13 mouse cellular contexts compared by ENCODE assay signal in genomic region chr2:173426191-173427065, GRCm38 (mm10).
DNase-seq lines count a peak whose midpoint lies in the region; ATAC-seq and TF ChIP-seq lines count a peak whose summit lies in the region.
"Had no signal": no experiment of that assay in that cellular context is flagged by ENCODE, and none has a peak within 500 bp of the region (broad histone marks: within the 10 kb centered on the region; RNA-seq: fewer than 3 reads in every experiment).

No protein-coding gene starts in this region.

- H3K9ac ChIP-seq in hindbrain, embryonic 14.5 days = no peak overlapping the region
- no peak overlapping the region for H3K9ac ChIP-seq in midbrain, embryonic 16.5 days (ENCODE audit: low read depth, low read length)

- H3K27ac ChIP-seq in kidney, adult 2 months (ENCODE audit: insufficient read depth, low read depth, low read length) = no peak overlapping the region
- H3K27ac ChIP-seq in hindbrain, embryonic 14.5 days = peak overlapping the region; percentile 16; the same call in 1 of the 2 replicates
- no peak overlapping the region for H3K27ac ChIP-seq in midbrain, embryonic 16.5 days (ENCODE audit: low read length)
- H3K27ac ChIP-seq: macrophage had no signal

- H3K36me3 ChIP-seq in kidney, adult 2 months (ENCODE audit: control insufficient read depth, insufficient read depth, low read length) = no peaks in the 10 kb centered on the region
- no peaks in the 10 kb centered on the region for H3K36me3 ChIP-seq in hindbrain, embryonic 14.5 days (replicated peaks; ENCODE audit: control insufficient read depth, insufficient read depth)
- H3K36me3 ChIP-seq in midbrain, embryonic 16.5 days (ENCODE audit: control insufficient read depth, insufficient read depth, low read length) = no peaks in the 10 kb centered on the region

- H3K27me3 ChIP-seq in kidney, adult 2 months (replicated peaks; ENCODE audit: control insufficient read depth, insufficient read depth, low read length) = no peaks in the 10 kb centered on the region
- no peaks in the 10 kb centered on the region for H3K27me3 ChIP-seq in hindbrain, embryonic 14.5 days (ENCODE audit: control insufficient read depth, insufficient read depth, low read length)
- H3K27me3 ChIP-seq in midbrain, embryonic 16.5 days (ENCODE audit: control insufficient read depth, insufficient read depth, low read depth, low read length) = no peaks in the 10 kb centered on the region

- TF ChIP-seq CTCF in kidney, adult 2 months (conservative IDR thresholded peaks at IDR 0.05; ENCODE audit: insufficient read depth, insufficient read length, low read depth, low read length) = no peak

- no peak for TF ChIP-seq POLR2A in kidney, adult 2 months (IDR thresholded peaks at IDR 0.05; ENCODE audit: low read depth, low read length)

- H3K9me3 ChIP-seq in hindbrain, embryonic 14.5 days (ENCODE audit: control insufficient read depth, low read length) = no peaks in the 10 kb centered on the region
- no peaks in the 10 kb centered on the region for H3K9me3 ChIP-seq in midbrain, embryonic 16.5 days (replicated peaks; ENCODE audit: control insufficient read depth, low read length, poor library complexity, severe bottlenecking)

- WGBS in kidney, adult 2 months = 79% methylated on average over 16 of the region's 16 CpGs
- WGBS in hindbrain, embryonic 14.5 days = 50% methylated on average over 16 of the region's 16 CpGs
- 46% methylated on average over 16 of the region's 16 CpGs for WGBS in midbrain, embryonic 16.5 days

- peak; percentile 46; the same call in 1 of the 2 replicates for ATAC-seq in hindbrain, embryonic 14.5 days (ENCODE audit: low FRiP score)
- ATAC-seq in midbrain, embryonic 16.5 days = peak; percentile 77
- ATAC-seq: activated CD4-positive, CD25-positive, alpha-beta regulatory T cell, adult 4 months; CD4-positive, CD25-positive, alpha-beta regulatory T cell, adult 4 months had no signal

- no peak overlapping the region for H3K4me3 ChIP-seq in kidney, adult 2 months (ENCODE audit: insufficient read depth, low read depth, low read length)
- H3K4me3 ChIP-seq in hindbrain, embryonic 14.5 days (replicated peaks; ENCODE audit: low read length) = no peak overlapping the region
- no peak overlapping the region for H3K4me3 ChIP-seq in midbrain, embryonic 16.5 days (ENCODE audit: low read depth, low read length)

- no peak overlapping the region for H3K4me2 ChIP-seq in hindbrain, embryonic 14.5 days (replicated peaks)
- H3K4me2 ChIP-seq in midbrain, embryonic 16.5 days (ENCODE audit: low read length) = no peak overlapping the region

- DNase-seq in kidney, adult 2 months = peak; percentile 9
- no peak for DNase-seq in kidney, postnatal 10 days
- peak; percentile 73 for DNase-seq in T-cell, adult 2 months (ENCODE audit: low spot score)
- no peak for DNase-seq in hindbrain, embryonic 14.5 days (ENCODE audit: low spot score)
- DNase-seq in kidney, adult 11 months = no peak
- no peak for DNase-seq in kidney, adult 18-20 months
- no peak for DNase-seq in cerebellum, postnatal 10 days
- DNase-seq: gastrocnemius, postnatal 10 days; right cerebral cortex, postnatal 4 days had no signal

- H3K4me1 ChIP-seq in kidney, adult 2 months (ENCODE audit: control insufficient read depth, insufficient read depth, low read length) = no peaks in the 10 kb centered on the region
- H3K4me1 ChIP-seq in hindbrain, embryonic 14.5 days (replicated peaks; ENCODE audit: control insufficient read depth, insufficient read depth, low read length) = no peaks in the 10 kb centered on the region
- no peaks in the 10 kb centered on the region for H3K4me1 ChIP-seq in midbrain, embryonic 16.5 days (ENCODE audit: control insufficient read depth, insufficient read depth, low read length)

Comparison
In these comparisons a context has a peak if more than half of its experiments do, and no peak if none do; other contexts are left out.
1. DNase-seq: peak in kidney, adult 2 months (single experiment) and T-cell, adult 2 months (single experiment); none in kidney, postnatal 10 days (single experiment), hindbrain, embryonic 14.5 days (single experiment), kidney, adult 11 months (single experiment), kidney, adult 18-20 months (single experiment) and cerebellum, postnatal 10 days (0 of 2).